Mouse (Mus musculus) embryonic facial prominence, embryonic 14.5 days (tissue): ENCODE data around the gene Tppp3. TPM values are rescaled to one million over a fixed set of nuclear protein-coding genes. Genes with fewer than 3 reads are reported as not detected.

Experiments used
- ATAC-seq: fragments of 200-750 bp; cut with Nextera tagmentation; 2 replicates; pipeline ENCODE4 v1.8.0; 2017; ENCODE audit warnings: low read depth, moderate number of reproducible peaks, moderate TSS enrichment
- DNase-seq: peaks from one replicate; pipeline ENCODE4 v3.0.0-alpha.2; 2015; ENCODE audit warnings: low spot score
- H3K27ac ChIP-seq: fragments of 300-500 bp; sonication (generic); replicated peaks from 2 replicates; pipeline ENCODE4 v1.5.1; 2014; ENCODE audit warnings: low read depth, mild to moderate bottlenecking, low read length, moderate library complexity
- H3K27me3 ChIP-seq: fragments of 300-500 bp; sonication (generic); replicated peaks from 2 replicates; pipeline ENCODE4 v1.6.1; 2014; ENCODE audit warnings: low read length; ENCODE audit not compliant: control insufficient read depth, insufficient read depth
- H3K36me3 ChIP-seq: fragments of 300-500 bp; sonication (generic); 2 replicates; pipeline ENCODE4 v1.6.1; 2014; ENCODE audit warnings: low read length, mixed read lengths; ENCODE audit not compliant: control insufficient read depth, insufficient read depth
- H3K4me1 ChIP-seq: fragments of 300-500 bp; sonication (generic); 2 replicates; pipeline ENCODE4 v1.6.1; 2014; ENCODE audit warnings: antibody characterized with exemption, low read length; ENCODE audit not compliant: control insufficient read depth, insufficient read depth
- H3K4me2 ChIP-seq: fragments of 300-500 bp; sonication (generic); 2 replicates; pipeline ENCODE4 v1.6.1; 2014; ENCODE audit warnings: low read depth, mild to moderate bottlenecking, low read length, moderate library complexity, mixed read lengths
- H3K4me3 ChIP-seq: fragments of 300-500 bp; sonication (generic); 2 replicates; pipeline ENCODE4 v1.5.1; 2014; ENCODE audit warnings: low read depth, mild to moderate bottlenecking, low read length
- H3K9ac ChIP-seq: fragments of 300-500 bp; sonication (generic); 2 replicates; pipeline ENCODE4 v1.6.1; 2014; ENCODE audit warnings: low read depth, mild to moderate bottlenecking, low read length, moderate library complexity, mixed read lengths
- H3K9me3 ChIP-seq: fragments of 300-500 bp; sonication (generic); 2 replicates; pipeline ENCODE4 v1.6.1; 2016; ENCODE audit warnings: low read length; ENCODE audit not compliant: control insufficient read depth
- WGBS: fragments of 180-500 bp; shearing (Covaris S2); extraction: QIAGEN DNeasy Blood & Tissue Kit; methylation state at CpG from one replicate; pipeline ENCODE4 v1.1.7; 2014; 5-methylcytosine and 5-hydroxymethylcytosine counted together
- polyA plus RNA-seq: library from polyadenylated mRNA; unstranded; fragments of >200 nt; fragmentation: Nextera tagmentation; extraction: Ambion mirVana; gene quantifications from 2 replicates; pipeline ENCODE4 v1.2.1, GENCODE M21; 2014

Tppp3 gene
- polyA plus RNA-seq, 1 experiment from 2014 or later: 243 TPM

- Histone ChIP-seq H3K27me3 (peaks cover 2% of the 10 kb centered on the region; the same call in 1 of the 2 replicates), H3K27ac (no peak overlapping the region), H3K4me3 (no peak overlapping the region), H3K9me3 (no peaks in the 10 kb centered on the region), H3K4me2 (no peak overlapping the region), H3K9ac (no peak overlapping the region), H3K36me3 (no peaks in the 10 kb centered on the region), H3K4me1 (peaks cover 16% of the 10 kb centered on the region)
- DNase-seq (no peak), ATAC-seq (no peak)
- WGBS: 82% methylated on average over 6 of the region's 6 CpGs
Measured at GRCm38 (mm10) chr8:105514194-105514593, 42.9 kb upstream of the Tppp3 start.

- no peaks in the 10 kb centered on the region for H3K27me3 ChIP-seq
- H3K4me3 ChIP-seq: no peak overlapping the region
- H3K4me2 ChIP-seq: peak overlapping the region; percentile 13; the same call in 1 of the 2 replicates
- DNase-seq (peak; percentile 65), ATAC-seq (no peak)
- 0 out of 2 replicates have a peak overlapping the region, but pooled peaks have one; percentile 1 for H3K9ac ChIP-seq
- H3K4me1 ChIP-seq: peaks cover 16% of the 10 kb centered on the region
- H3K36me3 ChIP-seq: no peaks in the 10 kb centered on the region
- WGBS: 25% methylated on average over 12 of the region's 12 CpGs
- H3K27ac ChIP-seq: 0 out of 2 replicates have a peak overlapping the region, but pooled peaks have one; percentile 13
- H3K9me3 ChIP-seq: no peaks in the 10 kb centered on the region
Measured at GRCm38 (mm10) chr8:105509997-105510735, 38.8 kb upstream of the Tppp3 start.

- Histone ChIP-seq H3K9me3 (no peaks in the 10 kb centered on the region), H3K9ac (no peak overlapping the region; the same call in 1 of the 2 replicates), H3K4me3 (no peak overlapping the region), H3K27me3 (no peaks in the 10 kb centered on the region), H3K36me3 (no peaks in the 10 kb centered on the region), H3K27ac (peak overlapping the region; percentile 52; the same call in 1 of the 2 replicates), H3K4me1 (peaks cover 16% of the 10 kb centered on the region), H3K4me2 (no peak overlapping the region)
- DNase-seq: peak; percentile 42
- peak; percentile 75 for ATAC-seq
- WGBS: 40% methylated on average over 1 of the region's 2 CpGs
Measured at GRCm38 (mm10) chr8:105508758-105509157, 37.4 kb upstream of the Tppp3 start.

GRCm38 (mm10) chr8:105506977-105507376, 35.7 kb upstream of the Tppp3 start:
- ATAC-seq: no peak
- Histone ChIP-seq H3K4me1 (peaks cover 16% of the 10 kb centered on the region), H3K27me3 (no peaks in the 10 kb centered on the region), H3K4me3 (no peak overlapping the region), H3K36me3 (no peaks in the 10 kb centered on the region), H3K9ac (no peak overlapping the region), H3K27ac (no peak overlapping the region), H3K9me3 (no peaks in the 10 kb centered on the region), H3K4me2 (no peak overlapping the region)
- WGBS: 70% methylated on average over 6 of the region's 6 CpGs
- no peak for DNase-seq

- 90% methylated on average over 3 of the region's 3 CpGs for WGBS
- Histone ChIP-seq H3K36me3 (no peaks in the 10 kb centered on the region), H3K27ac (no peak overlapping the region), H3K4me2 (no peak overlapping the region), H3K9ac (no peak overlapping the region), H3K27me3 (no peaks in the 10 kb centered on the region), H3K4me1 (0 out of 2 replicates have a peak, but pooled peaks cover 5% of the 10 kb centered on the region), H3K9me3 (no peaks in the 10 kb centered on the region), H3K4me3 (no peak overlapping the region)
- ATAC-seq: no peak
- no peak for DNase-seq
Measured at GRCm38 (mm10) chr8:105504617-105505016, 33.3 kb upstream of the Tppp3 start.

GRCm38 (mm10) chr8:105499787-105500186, 28.5 kb upstream of the Tppp3 start:
- Histone ChIP-seq H3K27me3 (no peaks in the 10 kb centered on the region), H3K9me3 (no peaks in the 10 kb centered on the region), H3K9ac (no peak overlapping the region), H3K36me3 (no peaks in the 10 kb centered on the region), H3K4me3 (no peak overlapping the region), H3K27ac (no peak overlapping the region), H3K4me2 (no peak overlapping the region), H3K4me1 (peaks cover 13% of the 10 kb centered on the region)
- 63% methylated on average over 12 of the region's 12 CpGs for WGBS
- DNase-seq: no peak
- no peak for ATAC-seq

- WGBS: under 1% methylated on average over 43 of the region's 68 CpGs
- H3K4me2 ChIP-seq: peak within 1 kb of the TSS; percentile 83
- H3K36me3 ChIP-seq: no peaks in the 10 kb centered on the region
- H3K4me1 ChIP-seq: peaks cover 18% of the 10 kb centered on the region
- H3K27ac ChIP-seq: peak within 1 kb of the TSS; percentile 86
- DNase-seq (peak; percentile 88), ATAC-seq (peak; percentile 93)
- peak within 1 kb of the TSS; percentile 89 for H3K9ac ChIP-seq
- H3K27me3 ChIP-seq: no peaks in the 10 kb centered on the region
- no peaks in the 10 kb centered on the region for H3K9me3 ChIP-seq
- peak within 1 kb of the TSS; percentile 75 for H3K4me3 ChIP-seq
Measured at GRCm38 (mm10) chr8:105496439-105497180, 25.3 kb upstream of the Tppp3 start, which contains the start of gene Zdhhc1. TSS of gene Zdhhc1 (minus strand) at chr8:105496902.

- H3K4me3 ChIP-seq: peak overlapping the region; percentile 75
- H3K36me3 ChIP-seq: no peaks in the 10 kb centered on the region
- DNase-seq (no peak), ATAC-seq (no peak)
- H3K9me3 ChIP-seq: no peaks in the 10 kb centered on the region
- peak overlapping the region; percentile 89 for H3K9ac ChIP-seq
- WGBS: 38% methylated on average over 17 of the region's 17 CpGs
- peak overlapping the region; percentile 83 for H3K4me2 ChIP-seq
- peak overlapping the region; percentile 86 for H3K27ac ChIP-seq
- peaks cover 18% of the 10 kb centered on the region for H3K4me1 ChIP-seq
- H3K27me3 ChIP-seq: no peaks in the 10 kb centered on the region
Measured at GRCm38 (mm10) chr8:105495350-105496302, 24.3 kb upstream of the Tppp3 start.
